Mouse (Mus musculus) kidney, postnatal 36 days (tissue): ENCODE data around the gene Rps6kb2.

Experiments
- DNase-seq, 2 experiments: peaks; one replicate each; pipeline ENCODE4 v3.0.0; 2021 to 2022; ENCODE audit warnings: mixed read lengths in 2 of 2

Gene Rps6kb2

DNA sequence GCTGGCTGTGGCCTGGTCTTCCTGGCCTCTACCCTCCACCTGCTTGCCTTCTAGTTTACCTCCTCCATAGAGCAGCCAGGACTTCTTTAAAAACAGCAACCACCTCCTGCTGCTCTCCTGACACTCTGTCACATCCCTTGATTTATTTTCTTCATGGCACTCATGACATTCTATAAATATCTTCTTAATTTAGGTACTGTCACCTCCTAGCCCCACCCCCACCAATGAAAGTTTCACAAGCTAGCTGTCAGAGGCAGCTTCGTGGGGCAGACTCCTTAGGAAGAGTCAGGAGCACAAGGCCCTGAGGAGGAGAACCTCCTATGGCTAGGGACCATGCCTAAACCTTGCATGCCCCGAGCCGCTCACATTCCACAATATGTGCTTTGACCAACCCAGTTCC, 24.1 kb upstream of the Rps6kb2 start:
- DNase-seq, result no peak

- no peak for DNase-seq
Observed at GRCm38 (mm10) chr19:4184976-4185975, 22.1 kb upstream of the Rps6kb2 start.

DNA sequence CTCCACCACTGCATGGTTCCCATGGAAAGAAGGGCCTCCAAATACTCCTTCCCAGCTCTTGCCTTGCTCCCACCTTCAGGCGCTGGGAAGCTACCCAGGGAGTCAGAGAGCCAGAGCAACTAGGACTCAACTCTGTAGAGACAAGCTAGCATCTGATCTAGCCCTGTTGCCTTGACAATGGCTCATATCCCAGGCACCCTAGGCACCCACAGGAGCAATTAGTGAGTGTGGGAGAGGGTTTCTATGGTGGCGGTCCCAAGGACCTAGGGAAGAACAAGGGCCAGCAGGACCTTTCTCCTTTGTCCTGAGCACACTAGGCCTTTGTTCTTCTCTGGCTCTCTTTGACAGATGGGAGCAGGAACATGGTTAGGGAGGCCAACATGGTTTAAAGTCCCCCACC, 20.5 kb upstream of the Rps6kb2 start:
- DNase-seq, result no peak

- DNase-seq, result peak; percentile 42 to 55
Observed at GRCm38 (mm10) chr19:4181892-4182291, 18.7 kb upstream of the Rps6kb2 start.

DNA sequence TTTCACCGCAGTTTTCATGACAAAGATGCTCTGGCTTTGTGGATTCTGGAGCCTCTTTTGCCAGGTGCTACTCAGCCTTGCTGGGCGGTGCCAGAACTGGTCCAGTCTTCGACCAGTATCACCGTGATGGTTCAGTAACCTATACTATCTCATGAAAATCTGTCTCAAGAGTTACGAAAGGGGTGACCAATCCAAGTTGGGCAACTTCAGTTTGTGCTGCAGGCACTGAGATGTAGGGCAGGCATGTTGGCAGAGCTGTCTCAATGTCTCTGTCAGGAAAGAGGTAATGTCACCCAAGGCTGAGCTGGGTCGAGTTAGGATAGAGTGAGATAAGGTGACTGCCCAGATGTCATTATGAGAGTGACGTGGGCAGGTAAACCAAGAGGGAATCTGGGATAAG, 17.3 kb upstream of the Rps6kb2 start:
- no peak for DNase-seq

GRCm38 (mm10) chr19:4175368-4175947, 12.3 kb upstream of the Rps6kb2 start, which contains the start of gene Carns1:
TSS of gene Carns1 (minus strand) at chr19:4175479.
- DNase-seq, result no peak

DNA sequence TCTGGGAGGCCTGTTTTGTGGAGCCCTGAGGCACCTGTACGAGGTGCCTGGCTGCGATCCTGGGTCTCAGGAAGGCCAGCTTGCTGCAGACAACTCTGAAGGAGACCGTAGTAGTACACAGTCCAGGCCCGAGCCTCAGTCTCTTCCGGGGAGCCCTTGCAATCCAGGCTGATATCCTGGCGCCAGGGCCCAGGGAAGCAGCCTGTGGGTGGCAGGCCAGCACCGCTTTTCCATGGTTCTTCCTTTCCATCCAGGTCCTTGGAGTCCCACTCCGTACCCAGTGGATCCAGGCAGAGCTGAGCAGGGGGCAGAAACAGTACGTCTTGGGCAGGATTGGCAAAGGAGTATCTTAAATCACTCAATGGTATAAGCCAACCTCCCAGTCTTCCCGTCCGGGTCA, 9.8 kb upstream of the Rps6kb2 start:
- DNase-seq, result no peak

DNA sequence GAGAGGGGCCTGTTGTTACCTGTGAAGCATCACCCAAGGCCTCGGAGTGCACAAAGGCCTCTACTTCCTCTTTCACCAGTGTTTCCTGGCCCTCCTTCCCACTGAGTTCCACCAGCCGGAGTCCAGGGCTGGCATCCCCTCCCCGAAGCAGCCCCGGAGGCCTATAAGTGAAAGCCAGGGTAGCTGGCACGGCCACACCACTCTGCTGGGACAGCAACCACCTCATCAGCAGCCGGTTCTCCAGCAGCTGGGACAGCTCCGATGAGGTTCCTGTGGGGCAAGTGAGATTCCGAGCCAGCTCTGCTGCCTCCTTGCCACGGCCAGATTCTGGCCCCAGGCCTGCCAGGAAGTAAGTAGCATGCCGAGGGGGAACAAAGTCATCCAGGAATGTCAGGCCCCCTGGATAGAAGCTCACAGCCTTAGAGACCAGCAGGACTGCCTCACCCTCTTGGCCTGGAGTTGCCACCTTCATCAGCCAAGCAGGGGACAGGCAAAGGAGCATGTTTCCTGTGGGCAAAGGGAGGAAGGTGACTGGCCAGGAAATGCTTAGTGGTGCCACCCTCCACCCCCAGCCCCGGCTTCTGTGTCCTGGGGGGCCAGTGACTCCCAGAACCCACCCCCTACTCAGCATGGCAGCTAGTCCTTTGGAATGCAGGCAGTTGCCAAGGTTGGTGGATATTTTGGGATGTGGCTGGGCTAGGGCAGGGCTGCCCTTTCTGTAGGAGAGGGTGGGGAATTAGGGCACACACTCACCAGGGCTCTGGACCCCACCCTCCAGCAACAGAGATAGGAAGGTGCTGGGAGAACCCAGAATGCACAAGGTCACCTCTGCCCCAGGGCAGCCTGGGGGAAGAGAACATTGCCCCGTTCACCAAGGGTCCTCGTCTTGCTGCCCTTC, 8.5 kb upstream of the Rps6kb2 start:
- DNase-seq, result peak in 1 of 2 experiments; percentile 34

- no peak for DNase-seq
Observed at GRCm38 (mm10) chr19:4170723-4171392, 7.7 kb upstream of the Rps6kb2 start.

DNA sequence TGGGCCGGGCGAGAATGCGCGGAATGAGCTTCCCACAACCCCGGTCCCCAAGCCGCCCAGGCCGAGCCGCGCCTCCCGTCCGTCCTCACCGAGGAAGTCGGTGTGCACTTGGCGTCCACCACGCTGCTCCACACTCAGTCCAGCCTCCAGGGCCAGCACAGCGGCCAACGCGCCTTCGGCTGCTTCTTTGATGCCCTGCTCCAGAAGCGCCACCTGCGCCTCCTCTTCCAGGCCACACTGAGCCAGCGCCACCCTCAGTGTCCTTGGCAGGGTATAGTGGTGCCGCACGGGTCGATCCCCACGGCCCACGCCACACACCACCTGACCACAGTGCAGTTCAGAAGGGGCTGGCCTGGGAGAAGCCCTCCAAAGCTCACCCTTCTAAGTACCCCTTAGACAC, 6.7 kb upstream of the Rps6kb2 start:
- DNase-seq, result peak in 1 of 2 experiments; percentile 28

GRCm38 (mm10) chr19:4169378-4169784, 6.2 kb upstream of the Rps6kb2 start:
- peak; percentile 99 to 100 for DNase-seq

GRCm38 (mm10) chr19:4166678-4167476, 3.7 kb upstream of the Rps6kb2 start:
- DNase-seq, result no peak

DNA sequence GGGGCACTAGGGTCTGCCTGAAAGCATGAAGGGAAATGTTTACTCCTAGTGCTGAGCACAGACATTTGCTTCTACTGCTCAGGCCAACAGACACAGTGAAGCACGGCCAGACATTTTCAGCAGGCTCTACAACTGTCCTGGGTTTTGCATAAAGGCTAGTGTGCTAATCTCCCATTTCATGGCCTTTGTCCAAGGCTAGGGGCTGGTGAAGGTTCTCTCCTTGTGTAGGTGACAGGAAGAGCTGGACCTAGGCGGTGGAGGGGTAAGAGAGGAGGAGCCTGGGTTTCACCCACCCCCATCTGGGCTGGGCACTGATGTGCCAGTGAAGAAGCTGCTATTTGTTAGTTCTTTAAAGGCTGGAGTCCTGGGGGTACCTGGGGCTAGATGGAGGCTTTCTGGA, 1.6 kb upstream of the Rps6kb2 start:
- DNase-seq, result no peak

- DNase-seq, result no peak
Observed at GRCm38 (mm10) chr19:4164100-4164499, 946 bp upstream of the Rps6kb2 start.

- DNase-seq, result no peak
Observed at GRCm38 (mm10) chr19:4163543-4163887, 361 bp upstream of the Rps6kb2 start.

DNA sequence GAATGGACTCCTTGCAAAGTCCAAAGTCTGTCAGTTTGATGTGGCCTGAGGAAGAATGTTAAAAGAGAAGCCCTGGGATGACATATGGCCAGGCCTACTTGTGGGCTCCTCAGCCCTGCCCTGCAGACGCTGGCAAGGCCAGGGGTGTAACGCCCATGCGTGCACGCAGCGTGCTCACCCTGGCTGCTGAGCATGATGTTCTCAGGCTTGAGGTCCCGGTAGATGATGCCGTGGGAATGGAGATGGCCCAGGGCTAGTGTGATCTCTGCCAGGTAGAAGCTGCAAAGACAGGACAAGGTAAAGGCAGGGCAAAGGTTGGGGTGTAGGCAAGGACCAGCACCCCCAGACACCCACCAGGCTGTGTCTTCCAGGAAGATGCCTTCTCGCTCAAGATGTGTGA, 4.1 kb downstream of the Rps6kb2 start:
- no peak for DNase-seq

DNA sequence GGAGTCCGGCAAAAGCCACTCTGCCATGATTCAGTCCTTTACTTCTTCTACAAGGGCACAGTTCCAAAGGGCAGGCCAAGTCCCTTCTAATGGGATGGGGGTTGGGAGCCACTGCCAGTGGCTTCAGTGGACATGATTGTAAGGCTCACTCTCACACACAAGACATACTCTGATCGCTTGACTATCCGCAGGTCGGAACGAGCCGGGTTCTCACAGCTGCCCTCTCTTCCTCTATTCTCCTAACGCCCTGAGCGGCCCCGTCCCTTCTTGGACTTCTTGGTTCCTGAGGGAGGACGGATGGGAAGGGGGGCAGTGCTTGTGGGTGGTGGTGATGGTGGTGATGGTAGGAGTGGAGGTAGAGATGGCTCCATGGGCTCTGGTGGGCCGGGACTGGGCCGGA, 6.4 kb downstream of the Rps6kb2 start:
- DNase-seq, result no peak

GRCm38 (mm10) chr19:4156073-4156579, 7.0 kb downstream of the Rps6kb2 start:
- DNase-seq, result no peak

DNA sequence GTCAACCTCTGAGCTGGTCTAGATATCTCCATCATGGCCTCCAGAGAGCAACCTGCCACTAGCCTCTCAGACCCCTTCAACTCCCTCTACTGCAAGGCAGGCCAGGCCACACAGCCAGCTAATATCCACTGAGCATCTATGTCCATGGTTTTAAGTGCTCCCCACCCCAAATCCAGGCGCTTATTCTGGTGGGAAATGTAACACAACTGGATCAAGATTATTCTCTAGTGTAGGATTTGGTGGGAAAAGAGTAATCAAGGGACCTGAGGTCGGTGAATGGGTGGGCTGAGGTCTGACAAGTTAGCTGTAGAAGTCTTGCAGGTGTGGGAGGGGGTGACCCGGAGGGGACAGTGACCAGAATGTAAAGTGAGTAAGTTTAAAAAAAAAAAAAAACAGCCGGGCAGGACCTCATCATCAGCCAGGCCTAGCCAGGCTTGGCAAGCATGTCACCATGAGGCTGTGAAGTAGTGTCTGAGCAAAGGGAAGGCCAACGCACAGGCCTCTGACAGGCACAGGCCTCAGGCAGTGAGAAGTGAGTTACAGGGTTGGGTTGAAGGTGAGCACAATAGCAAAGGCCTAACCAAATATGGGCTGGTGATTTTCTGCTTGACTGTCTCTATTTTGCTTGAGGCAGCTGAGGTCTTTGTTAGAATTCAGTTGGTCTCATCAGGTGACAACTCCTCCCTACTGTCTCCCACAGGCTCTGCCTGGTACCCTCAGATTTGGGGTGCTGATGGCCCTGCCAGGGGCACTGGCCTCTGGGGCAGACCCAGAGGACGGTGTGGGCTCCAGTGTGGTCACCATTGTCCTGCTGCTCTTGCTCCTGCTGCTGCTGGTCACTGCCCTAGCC, 7.7 kb downstream of the Rps6kb2 start:
- DNase-seq, result no peak

- no peak for DNase-seq
Observed at GRCm38 (mm10) chr19:4154437-4155222, 8.5 kb downstream of the Rps6kb2 start.
